ENCODE assay signal across 12 mouse cellular contexts in the genomic region with DNA sequence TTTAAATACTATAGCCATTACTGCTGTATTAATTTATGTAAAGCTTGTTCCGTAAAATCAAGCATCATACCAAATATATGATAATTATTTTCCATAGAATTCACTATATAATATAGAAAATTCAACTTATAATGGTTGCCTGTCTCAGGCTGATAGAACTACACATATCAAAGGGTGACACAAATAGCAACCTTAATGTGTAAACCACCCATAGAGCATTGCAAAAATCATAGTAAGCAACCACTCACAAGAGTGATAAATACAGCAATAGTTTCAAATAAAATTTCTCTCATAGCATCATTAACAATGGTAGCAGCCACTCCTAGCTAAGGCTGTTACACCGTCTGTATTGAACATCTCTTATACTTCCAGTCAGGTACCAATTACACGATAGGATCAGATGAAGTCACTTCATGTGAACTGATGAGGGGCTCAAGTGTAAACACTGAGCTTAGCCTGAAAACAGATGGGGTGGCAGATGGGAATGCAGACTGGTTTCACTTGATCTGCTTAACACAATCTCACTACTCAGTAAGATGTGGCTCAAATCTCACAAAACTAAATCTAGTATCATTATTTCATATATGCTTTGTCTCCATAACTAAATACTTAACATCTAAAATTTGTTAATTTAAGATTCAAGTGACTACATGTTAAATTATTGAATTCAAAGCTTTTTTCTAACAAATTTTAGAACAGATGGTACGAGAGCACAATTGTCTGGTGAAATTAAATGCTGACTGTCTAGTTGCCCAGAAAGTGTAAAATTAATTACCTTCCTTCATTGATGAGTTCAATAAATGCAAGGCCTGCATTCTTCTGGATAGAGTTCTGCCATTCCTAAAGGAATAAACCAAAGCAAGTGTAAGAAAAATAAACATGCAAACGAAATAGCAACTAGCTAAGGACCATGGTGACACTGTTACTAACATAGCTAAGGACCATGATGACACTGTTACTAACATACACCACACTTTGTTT.
A peak's percentile ranks its signal among the peaks of the same experiment; 100 is the strongest.
DNase-seq lines count a peak whose midpoint lies in the region; ATAC-seq lines count a peak whose summit lies in the region.
"Had no signal": no experiment of that assay in that cellular context is flagged by ENCODE, and none has a peak within 500 bp of the region (broad histone marks: within the 10 kb centered on the region; RNA-seq: fewer than 3 reads in every experiment).

No protein-coding gene starts in this region.

- H3K27ac ChIP-seq in forebrain, embryonic 15.5 days (replicated peaks) = peak overlapping the region; percentile 63
- H3K27ac ChIP-seq: limb, embryonic 15.5 days had no signal

- no peak overlapping the region for H3K9ac ChIP-seq in forebrain, embryonic 15.5 days (replicated peaks)
- H3K9ac ChIP-seq: limb, embryonic 15.5 days had no signal

- H3K4me3 ChIP-seq in forebrain, embryonic 15.5 days = no peak overlapping the region
- H3K4me3 ChIP-seq: limb, embryonic 15.5 days; myocyte had no signal

- no peak overlapping the region for H3K4me2 ChIP-seq in forebrain, embryonic 15.5 days (replicated peaks)
- H3K4me2 ChIP-seq: limb, embryonic 15.5 days had no signal

- no peaks in the 10 kb centered on the region for H3K9me3 ChIP-seq in forebrain, embryonic 15.5 days
- H3K9me3 ChIP-seq: limb, embryonic 15.5 days had no signal

- peak; percentile 54 for DNase-seq in brain, embryonic 18.5 days (ENCODE audit: low read depth, low spot score)
- DNase-seq in cerebellum, adult 11-12 months = peak; percentile 72
- DNase-seq in layer of hippocampus, postnatal 14 days (ENCODE audit: low spot score in 2 of 2) = peak; percentile 37 to 77
- no peak for DNase-seq in spleen, adult 12 weeks (ENCODE audit: low spot score)
- no peak for DNase-seq in liver
- DNase-seq: lung, postnatal 10 days; thymus, postnatal 36 days had no signal

- H3K4me1 ChIP-seq in forebrain, embryonic 15.5 days = peaks cover 12% of the 10 kb centered on the region; the same call in 1 of the 2 replicates
- H3K4me1 ChIP-seq: limb, embryonic 15.5 days had no signal

- ATAC-seq in forebrain, embryonic 15.5 days (replicated peaks) = peak; percentile 95
- no peak for ATAC-seq in megakaryocyte-erythroid progenitor cell, adult 5-6 weeks (replicated peaks; ENCODE audit: low FRiP score, low TSS enrichment, poor library complexity, severe bottlenecking)
- ATAC-seq: activated CD4-positive, CD25-positive, alpha-beta regulatory T cell, adult 4 months had no signal

- peaks cover 5% of the 10 kb centered on the region; the same call in 1 of the 2 replicates for H3K36me3 ChIP-seq in forebrain, embryonic 15.5 days
- H3K36me3 ChIP-seq: limb, embryonic 15.5 days had no signal

- no peaks in the 10 kb centered on the region for H3K27me3 ChIP-seq in forebrain, embryonic 15.5 days
- H3K27me3 ChIP-seq: limb, embryonic 15.5 days had no signal

- WGBS in forebrain, embryonic 15.5 days = 59% methylated on average over 5 of the region's 5 CpGs

Comparison
In these comparisons a context has a peak if more than half of its experiments do, and no peak if none do; other contexts are left out.
1. DNase-seq: peak in brain, embryonic 18.5 days (single experiment), cerebellum, adult 11-12 months (single experiment) and layer of hippocampus, postnatal 14 days (2 of 2); none in spleen, adult 12 weeks (single experiment) and liver (single experiment).